25 mouse cellular contexts compared by ENCODE assay signal in genomic region chr2:97610566-97610965, GRCm38 (mm10).
"Had no signal": no experiment of that assay in that cellular context is flagged by ENCODE, and none has a peak within 500 bp of the region (broad histone marks: within the 10 kb centered on the region; RNA-seq: fewer than 3 reads in every experiment).

No protein-coding gene starts in this region.

- H3K4me2 ChIP-seq: heart, embryonic 11.5 days; heart, embryonic 13.5 days; heart, embryonic 15.5 days; hindbrain, embryonic 13.5 days; hindbrain, embryonic 15.5 days; kidney, embryonic 15.5 days; limb, embryonic 12.5 days; liver, embryonic 11.5 days; liver, embryonic 13.5 days had no signal

- H3K4me1 ChIP-seq: heart, embryonic 13.5 days; heart, embryonic 15.5 days; hindbrain, embryonic 15.5 days; kidney, embryonic 15.5 days; limb, embryonic 10.5 days; limb, embryonic 12.5 days; liver, embryonic 13.5 days had no signal

- ATAC-seq: hindbrain, postnatal 0 days had no signal

- H3K27ac ChIP-seq: heart, adult 2 months; heart, embryonic 13.5 days; heart, embryonic 15.5 days; hindbrain, embryonic 13.5 days; hindbrain, embryonic 15.5 days; hindbrain, postnatal 0 days; kidney, embryonic 15.5 days; layer of hippocampus, adult 2 months; left cerebral cortex, adult 2 months; limb, embryonic 10.5 days; limb, embryonic 12.5 days; liver, embryonic 13.5 days had no signal

- DNase-seq: gastrocnemius, postnatal 14 days; gastrocnemius, postnatal 36 days; heart, adult 11 months; heart, adult 2 months; heart, postnatal 14 days; heart, postnatal 36 days; kidney, adult 2 months; kidney, adult 9 months; kidney, postnatal 10 days; kidney, postnatal 25 days; kidney, postnatal 4 days; liver; liver, embryonic 13.5 days had no signal

- H3K4me3 ChIP-seq: heart, adult 2 months; heart, embryonic 13.5 days; heart, embryonic 15.5 days; hindbrain, embryonic 13.5 days; hindbrain, embryonic 15.5 days; kidney, embryonic 15.5 days; layer of hippocampus, adult 2 months; left cerebral cortex, adult 2 months; limb, embryonic 10.5 days; limb, embryonic 12.5 days; liver, embryonic 13.5 days had no signal

- H3K36me3 ChIP-seq: heart, embryonic 13.5 days; heart, embryonic 15.5 days; hindbrain, embryonic 13.5 days; hindbrain, embryonic 15.5 days; kidney, embryonic 15.5 days; limb, embryonic 10.5 days; limb, embryonic 12.5 days; liver, embryonic 13.5 days had no signal

- H3K27me3 ChIP-seq: heart, embryonic 13.5 days; heart, embryonic 15.5 days; hindbrain, embryonic 13.5 days; hindbrain, embryonic 15.5 days; kidney, embryonic 15.5 days; limb, embryonic 12.5 days; liver, embryonic 13.5 days had no signal

- H3K9ac ChIP-seq: heart, embryonic 13.5 days; heart, embryonic 15.5 days; hindbrain, embryonic 13.5 days; hindbrain, embryonic 15.5 days; kidney, embryonic 15.5 days; limb, embryonic 12.5 days; liver, embryonic 13.5 days had no signal

- H3K9me3 ChIP-seq: heart, embryonic 13.5 days; heart, embryonic 15.5 days; hindbrain, embryonic 13.5 days; hindbrain, embryonic 15.5 days; kidney, embryonic 15.5 days; limb, embryonic 10.5 days; limb, embryonic 12.5 days; liver, embryonic 13.5 days had no signal
